Mouse (Mus musculus) heart, adult 2 months (tissue): ENCODE results near the gene Csnk1e. TPM values are rescaled to one million over a fixed set of nuclear protein-coding genes. Genes with fewer than 3 reads are reported as not detected.

Experiments used
- DNase-seq, 2 experiments: peaks; one replicate each; pipeline ENCODE4 v3.0.0; 2021
- H3K27ac ChIP-seq: fragments of 200-600 bp; 2 replicates; pipeline ENCODE4 v1.8.1; 2022
- H3K27me3 ChIP-seq: fragments of 200-500 bp; 2 replicates; pipeline ENCODE4 v1.6.1; 2012; ENCODE audit warnings: mild to moderate bottlenecking, low read length, inconsistent platforms, mixed read lengths; ENCODE audit not compliant: control insufficient read depth, insufficient read depth
- H3K36me3 ChIP-seq: fragments of 200-500 bp; 2 replicates; pipeline ENCODE4 v1.6.1; 2012; ENCODE audit warnings: low read length, inconsistent platforms; ENCODE audit not compliant: control insufficient read depth, insufficient read depth
- H3K4me1 ChIP-seq: fragments of 200-500 bp; 2 replicates; pipeline ENCODE4 v1.6.1; 2011; ENCODE audit warnings: low read length; ENCODE audit not compliant: control insufficient read depth, insufficient read depth
- H3K4me3 ChIP-seq: fragments of 200-600 bp; 2 replicates; pipeline ENCODE4 v1.8.1; 2022
- H3K79me2 ChIP-seq: fragments of 200-500 bp; replicated peaks from 2 replicates; pipeline ENCODE4 v1.6.1; 2012; ENCODE audit warnings: mild to moderate bottlenecking, inconsistent platforms, low read length, moderate library complexity, mixed read lengths; ENCODE audit not compliant: control insufficient read depth, insufficient read depth
- H3K9ac ChIP-seq: fragments of 200-500 bp; 2 replicates; pipeline ENCODE4 v1.6.1; 2012; ENCODE audit warnings: low read depth, mild to moderate bottlenecking, control low read depth, inconsistent platforms, low read length, mixed read lengths
- CTCF ChIP-seq: fragments of 200-600 bp; IDR thresholded peaks from 2 replicates; pipeline ENCODE4 v1.8.1; 2022; ENCODE audit warnings: antibody characterized with exemption, mild to moderate bottlenecking, moderate library complexity
- EP300 ChIP-seq: fragments of 200-500 bp; IDR thresholded peaks from 2 replicates; pipeline ENCODE4 v1.6.1; 2011; ENCODE audit warnings: low read depth, low read length, control low read depth; ENCODE audit not compliant: insufficient read depth
- POLR2A ChIP-seq: fragments of 200-500 bp; IDR thresholded peaks from 2 replicates; pipeline ENCODE4 v1.6.1; 2011; ENCODE audit warnings: mild to moderate bottlenecking, low read depth, low read length, control low read depth; ENCODE audit not compliant: insufficient read depth
- WGBS: fragments of 180-500 bp; shearing (Covaris S2); methylation state at CpG from one replicate; pipeline ENCODE4 v1.1.7; 2018; 5-methylcytosine and 5-hydroxymethylcytosine counted together
- intact Hi-C: fragments of 180-260 bp; cut with DNase I; formaldehyde crosslinking; loops from one replicate; pipeline ENCODE4 v1.15.1; 2025
- microRNA-seq, 2 experiments: library from miRNA; unstranded; fragments of <30 nt; microRNA quantifications; one replicate each; pipeline ENCODE4 v1.2.0; 2021
- polyA plus RNA-seq: library from polyadenylated mRNA; depleted of rRNA; stranded (reverse); fragments of >200 nt; gene quantifications from 2 replicates; pipeline ENCODE4 v1.2.3, GENCODE M21; 2012; rRNA removed
- total RNA-seq, 2 experiments: library from RNA; stranded (reverse); gene quantifications; 2 replicates each; pipeline ENCODE4 v1.2.3; 2021

The Csnk1e gene
- total and polyA plus RNA-seq, 3 experiments, result 46.5 to 62.6 (median 48.3) TPM

- Histone ChIP-seq H3K36me3 (peaks cover 4% of the 10 kb centered on the region), H3K9ac (peak overlapping the region; percentile 60), H3K27me3 (no peaks in the 10 kb centered on the region), H3K79me2 (no peaks in the 10 kb centered on the region), H3K4me1 (peaks cover 26% of the 10 kb centered on the region), H3K4me3 (0 out of 2 replicates have a peak overlapping the region, but pooled peaks have one; percentile 22), H3K27ac (peak overlapping the region; percentile 97)
- TF ChIP-seq CTCF (no peak), EP300 (peak; percentile 83), POLR2A (peak; percentile 47; the same call in 1 of the 2 replicates)
- intact Hi-C loops, result loop anchor here (5.0 kb wide), 1 partner anchor 41 kb away; the partner anchor contains the start of gene Pla2g6
- WGBS, result 29% methylated on average over 14 of the region's 14 CpGs
- peak; percentile 81 to 85 for DNase-seq
Measured at GRCm38 (mm10) chr15:79368313-79368811, 87.0 kb downstream of the Csnk1e start.

Small RNA genes within 50 kb of the gene (microRNA-seq; reads per million reads assigned to microRNA genes)
- 0 reads per million in 2 experiments for gene Gm44302
- 3.4 to 8.5 reads per million in 2 experiments for gene Mir1943

Other genes with a start within 250 kb of the Csnk1e start
- gene Pick1, start 226.4 kb downstream of the Csnk1e start, total RNA-seq, result 10 to 100 TPM; 21.3 to 24.0 TPM
- 27.7 and 35.5 TPM in 2 replicates for gene Pick1, start 226.4 kb downstream of the Csnk1e start, polyA plus RNA-seq
- 1 to 10 TPM in 1 of 2 experiments, under 1 TPM in 1; 0.61 to 1.4 TPM for gene Gm49486, start 226.2 kb downstream of the Csnk1e start, total RNA-seq
- 0.39 and 0.59 TPM in 2 replicates for gene Gm49486, start 226.2 kb downstream of the Csnk1e start, polyA plus RNA-seq
- under 1 TPM; 0.16 to 0.39 TPM for gene Slc16a8, start 200.8 kb downstream of the Csnk1e start, total RNA-seq
- 0.12 and 0.57 TPM in 2 replicates for gene Slc16a8, start 200.8 kb downstream of the Csnk1e start, polyA plus RNA-seq
- under 1 TPM; 0.78 to 0.84 TPM for gene Baiap2l2, start 170.0 kb downstream of the Csnk1e start, total RNA-seq
- 0.70 and 2.9 TPM in 2 replicates for gene Baiap2l2, start 170.0 kb downstream of the Csnk1e start, polyA plus RNA-seq
- gene Pla2g6, start 127.2 kb downstream of the Csnk1e start, total RNA-seq, result 10 to 100 TPM; 10.7 to 11.0 TPM
- 11.7 and 14.0 TPM in 2 replicates for gene Pla2g6, start 127.2 kb downstream of the Csnk1e start, polyA plus RNA-seq
- gene Maff, start 108.9 kb downstream of the Csnk1e start, total RNA-seq, result 10 to 100 TPM in 1 of 2 experiments, 1 to 10 TPM in 1; 9.3 to 13.7 TPM
- gene Maff, start 108.9 kb downstream of the Csnk1e start, polyA plus RNA-seq, result 3.4 and 4.3 TPM in 2 replicates
- 10 to 100 TPM; 38.7 to 42.9 TPM for gene Tmem184b, start 52.0 kb downstream of the Csnk1e start, total RNA-seq
- 83.1 and 84.2 TPM in 2 replicates for gene Tmem184b, start 52.0 kb downstream of the Csnk1e start, polyA plus RNA-seq
- gene Kcnj4, start 49.7 kb upstream of the Csnk1e start, total RNA-seq, result 1 to 10 TPM in 1 of 2 experiments, under 1 TPM in 1; 0.50 to 1.1 TPM
- 0.06 and 0.21 TPM in 2 replicates for gene Kcnj4, start 49.7 kb upstream of the Csnk1e start, polyA plus RNA-seq
- 1 to 10 TPM; 4.3 to 4.8 TPM for gene Kdelr3, start 60.8 kb upstream of the Csnk1e start, total RNA-seq
- gene Kdelr3, start 60.8 kb upstream of the Csnk1e start, polyA plus RNA-seq, result 14.2 and 20.4 TPM in 2 replicates
- 10 to 100 TPM; 77.6 to 95.1 TPM for gene Ddx17, start 91.2 kb upstream of the Csnk1e start, total RNA-seq
- gene Ddx17, start 91.2 kb upstream of the Csnk1e start, polyA plus RNA-seq, result 122 and 219 TPM in 2 replicates
- gene Dmc1, start 149.5 kb upstream of the Csnk1e start, total RNA-seq, result not detected
- gene Dmc1, start 149.5 kb upstream of the Csnk1e start, polyA plus RNA-seq, result 0.12 TPM in 1 of 2 replicates, not detected in the other
- under 1 TPM; 0.75 to 0.84 TPM for gene Fam227a, start 203.4 kb upstream of the Csnk1e start, total RNA-seq
- 1.2 and 1.4 TPM in 2 replicates for gene Fam227a, start 203.4 kb upstream of the Csnk1e start, polyA plus RNA-seq
- 10 to 100 TPM; 18.6 to 19.3 TPM for gene Cby1, start 203.6 kb upstream of the Csnk1e start, total RNA-seq
- 10.1 and 13.8 TPM in 2 replicates for gene Cby1, start 203.6 kb upstream of the Csnk1e start, polyA plus RNA-seq
- gene Tomm22, start 215.3 kb upstream of the Csnk1e start, total RNA-seq, result 100 to 1,000 TPM in 1 of 2 experiments, 10 to 100 TPM in 1; 99.8 to 109 TPM
- 57.8 and 112 TPM in 2 replicates for gene Tomm22, start 215.3 kb upstream of the Csnk1e start, polyA plus RNA-seq
- gene Josd1, start 232.4 kb upstream of the Csnk1e start, total RNA-seq, result 10 to 100 TPM; 22.1 to 24.9 TPM
- gene Josd1, start 232.4 kb upstream of the Csnk1e start, polyA plus RNA-seq, result 16.1 and 25.6 TPM in 2 replicates
- gene Gtpbp1, start 235.3 kb upstream of the Csnk1e start, total RNA-seq, result 10 to 100 TPM; 26.9 to 30.1 TPM
- 27.0 and 30.5 TPM in 2 replicates for gene Gtpbp1, start 235.3 kb upstream of the Csnk1e start, polyA plus RNA-seq